Mouse (Mus musculus): ENCODE measurements around the gene Cog2. TPM values are rescaled to one million over a fixed set of nuclear protein-coding genes. Genes with fewer than 3 reads are reported as not detected.

Cog2 gene
- polyA plus RNA-seq (2015; fragmentation: Nextera tagmentation; extraction: Ambion mirVana), result 17.9 and 19.1 TPM in 2 replicates

GRCm38 (mm10) chr8:124520249-124521080 is at the start of gene Cog2:
TSS of gene Cog2 (plus strand) at chr8:124520767.

GRCm38 (mm10) chr8:124569593-124569992 is 49.0 kb downstream of the Cog2 start, which contains the start of gene Agt:
TSS of gene Agt (minus strand) at chr8:124569706.

GRCm38 (mm10) chr8:124575811-124576210 is 55.2 kb downstream of the Cog2 start, which contains the start of gene Capn9:
TSS of gene Capn9 (plus strand) at chr8:124576111.

Other genes starting within 250 kb of the Cog2 start
- gene Pgbd5, start 81.1 kb upstream of the Cog2 start, polyA plus RNA-seq (2015; fragmentation: Nextera tagmentation; extraction: Ambion mirVana), result 0.15 and 0.18 TPM in 2 replicates
- 0.25 and 0.42 TPM in 2 replicates for gene Agt, start 48.9 kb downstream of the Cog2 start, polyA plus RNA-seq (2015; fragmentation: Nextera tagmentation; extraction: Ambion mirVana)
- gene Capn9, start 55.3 kb downstream of the Cog2 start, polyA plus RNA-seq (2015; fragmentation: Nextera tagmentation; extraction: Ambion mirVana), result 0.58 and 1.5 TPM in 2 replicates
- gene 2310022B05Rik, start 142.6 kb downstream of the Cog2 start, polyA plus RNA-seq (2015; fragmentation: Nextera tagmentation; extraction: Ambion mirVana), result 20.8 and 20.9 TPM in 2 replicates
- gene Ttc13, start 201.2 kb downstream of the Cog2 start, polyA plus RNA-seq (2015; fragmentation: Nextera tagmentation; extraction: Ambion mirVana), result 19.3 and 19.8 TPM in 2 replicates
- gene Arv1, start 201.4 kb downstream of the Cog2 start, polyA plus RNA-seq (2015; fragmentation: Nextera tagmentation; extraction: Ambion mirVana), result 10.5 and 12.5 TPM in 2 replicates
- 0.43 and 0.62 TPM in 2 replicates for gene Fam89a, start 231.1 kb downstream of the Cog2 start, polyA plus RNA-seq (2015; fragmentation: Nextera tagmentation; extraction: Ambion mirVana)